Mouse (Mus musculus) gastrocnemius, adult 2 months (tissue): ENCODE measurements around the gene Espl1. TPM values are rescaled to one million over a fixed set of nuclear protein-coding genes. Genes with fewer than 3 reads are reported as not detected.
A peak's percentile ranks its signal among the peaks of the same experiment; 100 is the strongest.
"Not testable (repeated sequence)": the region's sequence is repeated elsewhere in the genome, so short reads cannot be mapped to it uniquely, and the experiment has no call there.

Experiments used
- DNase-seq: peaks from one replicate; pipeline ENCODE4 v3.0.0; 2022
- H3K27ac ChIP-seq: fragments of 200-600 bp; 2 replicates; pipeline ENCODE4 v1.8.1; 2022; ENCODE audit warnings: mild to moderate bottlenecking
- H3K4me3 ChIP-seq: fragments of 200-600 bp; 2 replicates; pipeline ENCODE4 v1.8.1; 2022; ENCODE audit warnings: mild to moderate bottlenecking, moderate library complexity
- CTCF ChIP-seq: fragments of 200-600 bp; IDR thresholded peaks from 2 replicates; pipeline ENCODE4 v1.8.1; 2022; ENCODE audit warnings: antibody characterized with exemption, mild to moderate bottlenecking, moderate library complexity
- intact Hi-C: fragments of 180-260 bp; cut with DNase I; formaldehyde crosslinking; loops from one replicate; pipeline ENCODE4 v1.15.1; 2025
- total RNA-seq, 2 experiments: library from RNA; stranded (reverse); gene quantifications; 2 replicates each; pipeline ENCODE4 v1.2.3; 2021

Espl1 gene
- total RNA-seq, 2 experiments from 2014 or later: 0.06 to 0.31 TPM

- peak overlapping the region; percentile 84 for H3K27ac ChIP-seq
- intact Hi-C loops: no loop called here
- TF ChIP-seq CTCF: peak; percentile 13
Observed at GRCm38 (mm10) chr15:102324654-102325473, 28.8 kb downstream of the Espl1 start.

GRCm38 (mm10) chr15:102326022-102326576, 30.0 kb downstream of the Espl1 start, which contains the start of gene Pfdn5:
TSS of gene Pfdn5 (plus strand) at chr15:102326116.
- intact Hi-C loops: no loop called here
- DNase-seq: peak; percentile 91
- peak; percentile 64 for TF ChIP-seq CTCF
- Histone ChIP-seq H3K27ac (peak within 1 kb of the TSS; percentile 89), H3K4me3 (peak within 1 kb of the TSS; percentile 89)

More at GRCm38 (mm10) chr15:102324654-102325473, 28.8 kb downstream of the Espl1 start:
- no peak for DNase-seq
- peak overlapping the region; percentile 73 for H3K4me3 ChIP-seq

GRCm38 (mm10) chr15:102326892-102327291, 30.8 kb downstream of the Espl1 start:
- TF ChIP-seq CTCF: no peak
- Histone ChIP-seq H3K4me3 (peak overlapping the region; percentile 89), H3K27ac (peak overlapping the region; percentile 89)
- DNase-seq: no peak
- intact Hi-C loops: no loop called here

GRCm38 (mm10) chr15:102331610-102332015, 35.5 kb downstream of the Espl1 start, which contains the start of gene Myg1:
TSS of gene Myg1 (plus strand) at chr15:102331709.
- no peak for TF ChIP-seq CTCF
- peak within 1 kb of the TSS; percentile 88 for H3K4me3 ChIP-seq
- H3K27ac ChIP-seq: peak within 1 kb of the TSS; percentile 86
- peak; percentile 86 for DNase-seq
- intact Hi-C loops: no loop called here

- DNase-seq: no peak
- no peak overlapping the region for H3K4me3 ChIP-seq
- no peak overlapping the region for H3K27ac ChIP-seq
- TF ChIP-seq CTCF: no peak
- intact Hi-C loops: no loop called here
Observed at GRCm38 (mm10) chr15:102335254-102335653, 39.2 kb downstream of the Espl1 start.

GRCm38 (mm10) chr15:102335925-102336324, 39.9 kb downstream of the Espl1 start:
- H3K27ac ChIP-seq, intact Hi-C loops, H3K4me3 ChIP-seq, DNase-seq: not testable (repeated sequence)
- TF ChIP-seq CTCF: peak; percentile 7; the same call in 1 of the 2 replicates

GRCm38 (mm10) chr15:102336946-102337345, 40.9 kb downstream of the Espl1 start:
- no peak for TF ChIP-seq CTCF
- no peak overlapping the region for H3K27ac ChIP-seq
- no peak for DNase-seq
- intact Hi-C loops: no loop called here
- H3K4me3 ChIP-seq: no peak overlapping the region

- DNase-seq: no peak
- intact Hi-C loops: loop anchor here (5.0 kb wide), 2 partner anchors 38 to 103 kb away; no protein-coding TSS in a partner anchor
- TF ChIP-seq CTCF: no peak
- Histone ChIP-seq H3K4me3 (no peak overlapping the region), H3K27ac (no peak overlapping the region)
Observed at GRCm38 (mm10) chr15:102339612-102340011, 43.5 kb downstream of the Espl1 start.

- peak; percentile 82 for TF ChIP-seq CTCF
- intact Hi-C loops: loop anchor here (5.0 kb wide), 2 partner anchors 36 to 101 kb away; no protein-coding TSS in a partner anchor
- peak; percentile 40 for DNase-seq
- Histone ChIP-seq H3K27ac (no peak overlapping the region), H3K4me3 (no peak overlapping the region)
Observed at GRCm38 (mm10) chr15:102341580-102341979, 45.5 kb downstream of the Espl1 start.

- Histone ChIP-seq H3K4me3 (no peak overlapping the region), H3K27ac (no peak overlapping the region)
- DNase-seq: no peak
- TF ChIP-seq CTCF: no peak
- intact Hi-C loops: loop anchor here (5.0 kb wide), 2 partner anchors 33 to 98 kb away; no protein-coding TSS in a partner anchor
Observed at GRCm38 (mm10) chr15:102344490-102344889, 48.4 kb downstream of the Espl1 start.

- TF ChIP-seq CTCF: no peak
- DNase-seq: no peak
- intact Hi-C loops: no loop called here
- H3K4me3 ChIP-seq: no peak overlapping the region
- no peak overlapping the region for H3K27ac ChIP-seq
Observed at GRCm38 (mm10) chr15:102346444-102346843, 50.4 kb downstream of the Espl1 start.

GRCm38 (mm10) chr15:102350138-102350941, 54.3 kb downstream of the Espl1 start, which contains the start of gene Aaas:
TSS of gene Aaas (minus strand) at chr15:102350771.
- Histone ChIP-seq H3K27ac (peak within 1 kb of the TSS; percentile 93), H3K4me3 (peak within 1 kb of the TSS; percentile 81)
- intact Hi-C loops: no loop called here
- peak; percentile 96 for DNase-seq
- peak; percentile 95 for TF ChIP-seq CTCF
